Mouse (Mus musculus) myocyte (in vitro differentiated cells): ENCODE data around the gene Itgb5. TPM values are rescaled to one million over a fixed set of nuclear protein-coding genes. Genes with fewer than 3 reads are reported as not detected.

Experiments used
- H3K27me3 ChIP-seq: one replicate; pipeline ENCODE4 v1.6.1; 2011; ENCODE audit not compliant: control insufficient read depth, insufficient read depth, insufficient read length
- H3K36me3 ChIP-seq: one replicate; pipeline ENCODE4 v1.6.1; 2011; ENCODE audit not compliant: control insufficient read depth, insufficient read depth
- H3K4me2 ChIP-seq: one replicate; pipeline ENCODE4 v1.6.1; 2011; ENCODE audit warnings: low read depth, control low read depth
- H3K4me3 ChIP-seq: one replicate; pipeline ENCODE4 v1.5.1; 2011; ENCODE audit warnings: mild to moderate bottlenecking, control low read depth, moderate library complexity
- H3K79me2 ChIP-seq: one replicate; pipeline ENCODE4 v1.6.1; 2011; ENCODE audit not compliant: control insufficient read depth, insufficient read depth
- H3ac ChIP-seq: one replicate; pipeline ENCODE4 v1.6.1; 2011; ENCODE audit not compliant: control insufficient read depth, insufficient read length
- CEBPB ChIP-seq: IDR thresholded peaks from 2 replicates; pipeline ENCODE4 v1.6.1; 2011; ENCODE audit warnings: mild to moderate bottlenecking, moderate library complexity; ENCODE audit not compliant: poor library complexity, insufficient read depth, severe bottlenecking
- E2F4 ChIP-seq: IDR thresholded peaks from one replicate; pipeline ENCODE4 v1.6.1; 2011; ENCODE audit warnings: mild to moderate bottlenecking, control low read depth, moderate library complexity; ENCODE audit not compliant: insufficient read depth
- MAX ChIP-seq: IDR thresholded peaks from one replicate; pipeline ENCODE4 v1.6.1; 2011; ENCODE audit warnings: low read depth, mild to moderate bottlenecking, control low read depth
- MYOD1 ChIP-seq, 3 experiments: IDR thresholded peaks; one replicate each; pipeline ENCODE4 v1.6.1; 2011; ENCODE audit warnings: control low read depth in 2 of 3, low read depth in 2 of 3, mild to moderate bottlenecking in 2 of 3, moderate library complexity in 1 of 3; ENCODE audit not compliant: insufficient read length in 2 of 3, control insufficient read depth in 1 of 3
- MYOG ChIP-seq, 3 experiments: IDR thresholded peaks; one replicate each; pipeline ENCODE4 v1.6.1; 2011; ENCODE audit warnings: control low read depth in 2 of 3, low read depth in 2 of 3, mild to moderate bottlenecking in 2 of 3; ENCODE audit not compliant: insufficient read length in 2 of 3, control insufficient read depth in 1 of 3, insufficient read depth in 1 of 3
- POLR2A ChIP-seq: IDR thresholded peaks from one replicate; pipeline ENCODE4 v1.6.1; 2011; ENCODE audit warnings: low read depth, mild to moderate bottlenecking, control low read depth, moderate library complexity; ENCODE audit not compliant: insufficient read length
- POLR2AphosphoS2 ChIP-seq: IDR thresholded peaks from one replicate; pipeline ENCODE4 v1.6.1; 2011; ENCODE audit warnings: low read depth, control low read depth; ENCODE audit not compliant: insufficient read length
- REST ChIP-seq: IDR thresholded peaks from one replicate; pipeline ENCODE4 v1.6.1; 2011; ENCODE audit warnings: mild to moderate bottlenecking, control low read depth, moderate library complexity; ENCODE audit not compliant: insufficient read depth, insufficient read length
- SRF ChIP-seq: IDR thresholded peaks from one replicate; pipeline ENCODE4 v1.6.1; 2011; ENCODE audit warnings: low read depth; ENCODE audit not compliant: control insufficient read depth, insufficient read length
- TCF12 ChIP-seq: IDR thresholded peaks from one replicate; pipeline ENCODE4 v1.6.1; 2011; ENCODE audit warnings: mild to moderate bottlenecking, control low read depth; ENCODE audit not compliant: poor library complexity, insufficient read depth, severe bottlenecking
- TCF3 ChIP-seq: IDR thresholded peaks from one replicate; pipeline ENCODE4 v1.6.1; 2011; ENCODE audit warnings: low read depth, control low read depth; ENCODE audit not compliant: insufficient read length
- USF1 ChIP-seq: IDR thresholded peaks from one replicate; pipeline ENCODE4 v1.6.1; 2011; ENCODE audit warnings: low read depth, mild to moderate bottlenecking, control low read depth, moderate library complexity
- polyA plus RNA-seq: library from polyadenylated mRNA; unstranded; fragments of >200 nt; fragmentation: generic; extraction: Trizol; gene quantifications from one replicate; pipeline ENCODE4 v1.2.1, GENCODE M21; 2012; ENCODE audit warnings: missing spikeins

The Itgb5 gene
- polyA plus RNA-seq, 1 experiment: 114 TPM

DNA sequence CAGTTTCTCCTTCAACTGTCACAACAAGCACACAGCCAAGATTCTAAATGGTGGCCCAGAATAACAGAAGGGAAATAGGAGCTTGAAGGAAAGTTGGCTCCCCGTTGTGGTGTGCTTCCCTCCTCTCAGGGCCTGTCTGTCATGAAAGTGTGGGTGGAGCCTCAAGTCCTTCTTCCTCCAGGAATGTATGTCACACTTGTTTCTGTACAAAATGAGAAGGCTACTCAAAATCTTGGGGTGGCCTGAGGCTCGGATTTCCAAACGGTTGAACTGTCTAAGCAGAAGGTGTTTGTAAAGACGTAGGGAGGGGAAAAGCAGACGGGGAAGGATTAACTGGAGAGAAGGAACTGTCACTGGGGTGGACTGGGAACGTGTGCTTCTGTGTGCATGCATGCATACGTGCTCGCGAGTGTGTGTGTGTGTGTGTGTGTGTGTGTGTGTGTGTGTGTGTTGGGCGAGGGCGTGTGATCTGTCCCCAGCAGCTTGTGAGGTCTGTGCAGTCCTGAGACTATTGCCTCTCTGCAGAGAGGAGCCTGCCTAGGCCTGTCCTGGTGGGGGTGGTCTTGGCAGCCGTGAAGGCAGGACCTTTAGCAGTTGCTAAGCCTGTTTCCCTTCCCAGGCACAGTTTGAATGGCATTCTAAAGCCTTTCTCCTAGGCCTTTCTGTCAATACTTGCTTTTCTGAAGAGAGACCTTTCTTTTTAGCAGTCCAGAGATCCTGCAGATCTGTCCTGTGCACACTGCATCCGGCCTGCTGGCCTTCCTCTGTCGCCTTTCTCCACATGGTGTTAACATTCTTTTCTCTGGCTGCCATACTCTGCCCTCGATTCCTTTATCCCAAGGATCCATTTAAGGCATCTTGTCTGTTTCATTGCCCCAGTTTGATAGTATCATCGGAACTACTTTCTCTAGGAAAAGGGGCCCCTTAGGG is 53.8 kb downstream of the Itgb5 start:
- TF ChIP-seq MYOG (IDR thresholded peaks at IDR 0.05; ENCODE audit: control insufficient read depth in 1 of 3, insufficient read depth in 1 of 3, insufficient read length in 2 of 3, low read depth in 2 of 3) (no peak), POLR2A (no peak), E2F4 (no peak), REST (no peak), SRF (no peak), MAX (no peak), MYOD1 (IDR thresholded peaks at IDR 0.05; ENCODE audit: control insufficient read depth in 1 of 3, insufficient read length in 2 of 3, low read depth in 2 of 3) (no peak), USF1 (no peak), CEBPB (no peak), POLR2AphosphoS2 (no peak), TCF3 (no peak), TCF12 (no peak)
- peaks cover 8% of the 10 kb centered on the region for H3K36me3 ChIP-seq
- H3K4me3 ChIP-seq: no peak overlapping the region
- H3K4me2 ChIP-seq: no peak overlapping the region
- no peaks in the 10 kb centered on the region for H3K27me3 ChIP-seq
- H3ac ChIP-seq: no peak overlapping the region
- H3K79me2 ChIP-seq: peaks cover 18% of the 10 kb centered on the region

DNA sequence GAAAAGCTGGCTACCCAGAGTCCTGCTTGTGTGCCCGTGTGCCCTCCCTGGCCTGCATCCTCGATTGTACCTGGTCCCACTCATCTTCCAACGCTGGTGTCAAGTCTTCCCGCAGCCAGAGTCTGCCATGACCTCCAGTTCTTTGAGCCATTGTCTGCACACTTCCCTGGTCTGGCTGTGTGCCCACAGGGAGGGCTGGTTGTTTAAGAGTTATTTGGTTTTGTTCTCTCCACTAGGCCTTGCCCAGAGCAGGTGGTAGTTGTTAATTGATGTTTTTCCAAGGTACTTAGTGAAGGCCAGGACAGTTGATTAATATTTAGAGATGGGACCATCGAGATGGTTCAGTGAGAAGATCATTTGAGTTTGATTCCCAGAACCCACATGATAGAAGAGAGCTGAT is 54.7 kb downstream of the Itgb5 start:
- no peak overlapping the region for H3K4me2 ChIP-seq
- TF ChIP-seq TCF3: no peak
- no peak for TF ChIP-seq MYOD1 (IDR thresholded peaks at IDR 0.05; ENCODE audit: control insufficient read depth in 1 of 3, insufficient read length in 2 of 3, low read depth in 2 of 3)
- TF ChIP-seq E2F4: no peak
- no peak for TF ChIP-seq USF1
- no peak for TF ChIP-seq SRF
- no peak for TF ChIP-seq REST
- peaks cover 8% of the 10 kb centered on the region for H3K36me3 ChIP-seq
- no peak overlapping the region for H3ac ChIP-seq
- H3K79me2 ChIP-seq: peaks cover 18% of the 10 kb centered on the region
- no peak overlapping the region for H3K4me3 ChIP-seq
- H3K27me3 ChIP-seq: no peaks in the 10 kb centered on the region

DNA sequence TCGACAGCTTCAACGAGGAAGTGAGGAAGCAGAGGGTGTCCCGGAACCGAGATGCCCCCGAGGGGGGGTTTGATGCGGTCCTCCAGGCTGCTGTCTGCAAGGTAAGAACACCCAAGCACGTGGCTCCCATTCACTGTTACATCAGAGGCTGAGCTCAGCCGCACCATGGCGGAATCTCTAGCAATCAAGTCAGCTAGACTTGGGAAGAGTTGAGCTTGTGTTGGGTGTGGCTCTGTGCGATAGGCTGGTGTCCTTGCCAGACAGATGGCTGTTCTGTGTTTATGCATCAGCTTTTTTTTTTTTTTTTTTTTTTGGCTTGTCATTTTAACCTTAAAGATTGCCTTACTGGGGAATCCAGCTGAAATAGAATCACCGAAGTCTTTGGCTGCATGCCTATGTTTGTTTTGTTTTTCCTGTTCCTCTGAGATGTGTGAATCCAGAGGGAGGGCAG is 55.6 kb downstream of the Itgb5 start:
- TF ChIP-seq POLR2AphosphoS2: no peak
- TF ChIP-seq MYOG (IDR thresholded peaks at IDR 0.05; ENCODE audit: control insufficient read depth in 1 of 3, insufficient read depth in 1 of 3, insufficient read length in 2 of 3, low read depth in 2 of 3): no peak
- TF ChIP-seq TCF12: no peak
- no peak for TF ChIP-seq MYOD1 (IDR thresholded peaks at IDR 0.05; ENCODE audit: control insufficient read depth in 1 of 3, insufficient read length in 2 of 3, low read depth in 2 of 3)
- H3K36me3 ChIP-seq: peaks cover 7% of the 10 kb centered on the region
- H3K4me3 ChIP-seq: no peak overlapping the region
- H3ac ChIP-seq: no peak overlapping the region
- no peak overlapping the region for H3K4me2 ChIP-seq
- H3K27me3 ChIP-seq: no peaks in the 10 kb centered on the region
- H3K79me2 ChIP-seq: peaks cover 15% of the 10 kb centered on the region

DNA sequence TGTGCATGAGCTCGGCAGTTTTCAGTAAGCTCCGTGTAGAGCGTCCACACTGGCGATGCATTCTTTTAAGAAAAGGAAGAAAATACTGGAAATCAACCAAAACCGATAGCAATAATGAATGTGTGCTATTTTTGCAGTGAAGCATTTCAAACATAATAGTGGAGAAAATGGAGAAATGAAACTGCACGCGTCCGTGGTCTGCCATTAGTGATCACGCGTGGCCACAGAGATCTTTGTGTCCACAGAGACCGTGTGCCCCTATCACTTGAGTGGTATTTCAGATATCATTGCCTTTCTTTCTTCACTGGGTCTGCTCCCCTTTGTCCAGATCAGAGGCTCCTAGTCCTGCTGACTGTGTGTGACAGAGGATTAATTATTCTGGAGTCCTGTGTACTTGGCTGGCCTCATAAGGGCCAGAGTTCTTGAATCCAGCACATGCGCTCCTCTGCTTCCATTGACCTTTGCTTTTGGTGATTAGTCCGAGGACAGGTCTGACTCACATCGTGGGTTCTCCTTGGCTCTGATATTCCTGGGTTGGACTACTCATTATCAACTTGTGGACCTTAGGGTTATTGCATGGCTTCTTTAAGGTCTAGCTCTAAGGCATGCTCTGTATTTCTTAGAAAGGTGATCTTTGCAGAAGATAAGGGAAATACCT is 56.3 kb downstream of the Itgb5 start:
- TF ChIP-seq TCF12 (no peak), REST (no peak)
- Histone ChIP-seq H3K4me3 (no peak overlapping the region), H3K79me2 (peaks cover 13% of the 10 kb centered on the region), H3ac (no peak overlapping the region), H3K27me3 (no peaks in the 10 kb centered on the region), H3K36me3 (no peaks in the 10 kb centered on the region), H3K4me2 (peak overlapping the region; percentile 44)

DNA sequence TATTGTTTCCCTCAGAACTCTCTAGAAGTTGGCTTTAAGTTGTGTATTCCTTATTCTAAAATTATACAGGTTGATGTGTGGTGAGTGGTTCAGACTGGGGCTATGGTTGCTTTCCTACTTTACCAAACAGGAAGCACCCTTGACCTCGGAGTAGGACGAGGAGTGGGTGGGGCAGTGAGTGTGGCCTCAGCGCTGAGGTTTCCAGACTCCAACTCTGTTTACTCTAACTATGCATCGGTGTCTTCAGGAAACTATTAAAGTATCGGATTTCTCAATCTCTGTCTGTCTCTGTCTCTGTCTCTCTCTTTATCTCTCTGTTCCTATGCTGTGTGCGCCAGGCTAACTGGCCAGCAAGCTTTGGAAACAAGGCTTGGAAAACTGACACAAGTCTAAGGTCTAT is 57.2 kb downstream of the Itgb5 start:
- Histone ChIP-seq H3K36me3 (no peaks in the 10 kb centered on the region), H3K79me2 (peaks cover 14% of the 10 kb centered on the region), H3K27me3 (no peaks in the 10 kb centered on the region), H3ac (no peak overlapping the region), H3K4me3 (no peak overlapping the region), H3K4me2 (peak overlapping the region; percentile 49)
- TF ChIP-seq E2F4: no peak
- TF ChIP-seq MYOG (IDR thresholded peaks at IDR 0.05; ENCODE audit: control insufficient read depth in 1 of 3, insufficient read depth in 1 of 3, insufficient read length in 2 of 3, low read depth in 2 of 3): no peak
- no peak for TF ChIP-seq POLR2AphosphoS2
- TF ChIP-seq MYOD1 (IDR thresholded peaks at IDR 0.05; ENCODE audit: control insufficient read depth in 1 of 3, insufficient read length in 2 of 3, low read depth in 2 of 3): peak in 1 of 3 experiments; percentile 11
- TF ChIP-seq REST: no peak
- TF ChIP-seq TCF3: no peak
- no peak for TF ChIP-seq TCF12
- TF ChIP-seq POLR2A: no peak
- no peak for TF ChIP-seq USF1
